Mouse (Mus musculus) embryo, embryonic 11.5 days (tissue): ENCODE results near the gene Gabrb2.

Experiments
- DNase-seq: peaks from one replicate; pipeline ENCODE4 v3.0.0-alpha.2; 2012; ENCODE audit warnings: low read depth, low spot score

Gene Gabrb2

GRCm38 (mm10) chr11:42418996-42419782 lies at the start of gene Gabrb2:
Gabrb2 (plus strand) TSS chr11:42419757.
- no peak for DNase-seq

- DNase-seq, result no peak
Observed at GRCm38 (mm10) chr11:42378983-42379382, 40.6 kb upstream of the Gabrb2 start.

GRCm38 (mm10) chr11:42386486-42386885 lies 33.1 kb upstream of the Gabrb2 start:
- no peak for DNase-seq

GRCm38 (mm10) chr11:42390682-42391290 lies 28.8 kb upstream of the Gabrb2 start:
- no peak for DNase-seq

- no peak for DNase-seq
Observed at GRCm38 (mm10) chr11:42393451-42393850, 26.1 kb upstream of the Gabrb2 start.

GRCm38 (mm10) chr11:42419791-42420633 lies 455 bp downstream of the Gabrb2 start:
- peak; percentile 26 for DNase-seq

- DNase-seq, result peak; percentile 42
Observed at GRCm38 (mm10) chr11:42420634-42421470, 1.3 kb downstream of the Gabrb2 start.

GRCm38 (mm10) chr11:42423231-42423630 lies 3.7 kb downstream of the Gabrb2 start:
- DNase-seq, result peak; percentile 30

- DNase-seq, result no peak
Observed at GRCm38 (mm10) chr11:42431495-42431894, 11.9 kb downstream of the Gabrb2 start.

- no peak for DNase-seq
Observed at GRCm38 (mm10) chr11:42438978-42439377, 19.4 kb downstream of the Gabrb2 start.

GRCm38 (mm10) chr11:42443641-42444040 lies 24.1 kb downstream of the Gabrb2 start:
- DNase-seq, result no peak

GRCm38 (mm10) chr11:42448929-42449328 lies 29.4 kb downstream of the Gabrb2 start:
- no peak for DNase-seq

GRCm38 (mm10) chr11:42464136-42464535 lies 44.6 kb downstream of the Gabrb2 start:
- no peak for DNase-seq

- no peak for DNase-seq
Observed at GRCm38 (mm10) chr11:42468381-42468780, 48.8 kb downstream of the Gabrb2 start.

GRCm38 (mm10) chr11:42474523-42474922 lies 55.0 kb downstream of the Gabrb2 start:
- no peak for DNase-seq

GRCm38 (mm10) chr11:42487625-42488024 lies 68.1 kb downstream of the Gabrb2 start:
- DNase-seq, result no peak

- DNase-seq, result no peak
Observed at GRCm38 (mm10) chr11:42501166-42501565, 81.6 kb downstream of the Gabrb2 start.

GRCm38 (mm10) chr11:42505436-42505835 lies 85.9 kb downstream of the Gabrb2 start:
- no peak for DNase-seq

- DNase-seq, result no peak
Observed at GRCm38 (mm10) chr11:42505911-42506310, 86.4 kb downstream of the Gabrb2 start.

- no peak for DNase-seq
Observed at GRCm38 (mm10) chr11:42521960-42522359, 102.4 kb downstream of the Gabrb2 start.

GRCm38 (mm10) chr11:42528226-42528881 lies 108.8 kb downstream of the Gabrb2 start:
- no peak for DNase-seq
